Mouse (Mus musculus): Measurements from ENCODE around the gene Rnaseh2a. TPM values are rescaled to one million over a fixed set of nuclear protein-coding genes. Genes with fewer than 3 reads are reported as not detected.

Rnaseh2a gene
- polyA plus RNA-seq, 1 experiment from 2014 or later: 80.1 TPM

GRCm38 (mm10) chr8:84967532-84968304 lies 1.8 kb downstream of the Rnaseh2a start:
- H3K9ac ChIP-seq (ENCODE audit: low read length): no peak overlapping the region
- no peaks in the 10 kb centered on the region; the same call in 1 of the 2 replicates for H3K36me3 ChIP-seq (ENCODE audit: control insufficient read depth, insufficient read depth, low read length)
- H3K27me3 ChIP-seq (ENCODE audit: control insufficient read depth, insufficient read depth, low read length): no peaks in the 10 kb centered on the region
- peak overlapping the region; percentile 87; the same call in 1 of the 2 replicates for H3K4me2 ChIP-seq (replicated peaks; ENCODE audit: low read depth)
- DNase-seq (ENCODE audit: low spot score): no peak
- H3K27ac ChIP-seq (replicated peaks): peak overlapping the region; percentile 94
- 88% methylated on average over 13 of the region's 13 CpGs for WGBS
- TF ChIP-seq CTCF (IDR thresholded peaks at IDR 0.05; ENCODE audit: low read depth): no peak
- TF ChIP-seq EP300 (optimal IDR thresholded peaks at IDR 0.05): no peak
- H3K9me3 ChIP-seq (ENCODE audit: control insufficient read depth, low read length): no peaks in the 10 kb centered on the region
- H3K4me1 ChIP-seq (replicated peaks; ENCODE audit: control insufficient read depth, insufficient read depth): peaks cover 13% of the 10 kb centered on the region
- H3K4me3 ChIP-seq (ENCODE audit: low read depth, low read length): no peak overlapping the region
- no peak for ATAC-seq (ENCODE audit: low FRiP score, low TSS enrichment)

- Histone ChIP-seq H3K4me1 (replicated peaks; ENCODE audit: control insufficient read depth, insufficient read depth) (peaks cover 13% of the 10 kb centered on the region), H3K27ac (replicated peaks) (peak overlapping the region; percentile 76), H3K9me3 (ENCODE audit: control insufficient read depth, low read length) (no peaks in the 10 kb centered on the region), H3K27me3 (ENCODE audit: control insufficient read depth, insufficient read depth, low read length) (no peaks in the 10 kb centered on the region), H3K9ac (ENCODE audit: low read length) (no peak overlapping the region), H3K4me2 (replicated peaks; ENCODE audit: low read depth) (peak overlapping the region; percentile 91; the same call in 1 of the 2 replicates), H3K4me3 (ENCODE audit: low read depth, low read length) (no peak overlapping the region), H3K36me3 (ENCODE audit: control insufficient read depth, insufficient read depth, low read length) (peaks cover 2% of the 10 kb centered on the region)
- ATAC-seq (ENCODE audit: low FRiP score, low TSS enrichment) (peak; percentile 19; the same call in 1 of the 2 replicates), DNase-seq (ENCODE audit: low spot score) (no peak)
- 29% methylated on average over 3 of the region's 3 CpGs for WGBS
- TF ChIP-seq CTCF (IDR thresholded peaks at IDR 0.05; ENCODE audit: low read depth): no peak
- TF ChIP-seq EP300 (optimal IDR thresholded peaks at IDR 0.05): no peak
These were observed 3.0 kb downstream of the Rnaseh2a start for GRCm38 (mm10) chr8:84966603-84967002.

DNA sequence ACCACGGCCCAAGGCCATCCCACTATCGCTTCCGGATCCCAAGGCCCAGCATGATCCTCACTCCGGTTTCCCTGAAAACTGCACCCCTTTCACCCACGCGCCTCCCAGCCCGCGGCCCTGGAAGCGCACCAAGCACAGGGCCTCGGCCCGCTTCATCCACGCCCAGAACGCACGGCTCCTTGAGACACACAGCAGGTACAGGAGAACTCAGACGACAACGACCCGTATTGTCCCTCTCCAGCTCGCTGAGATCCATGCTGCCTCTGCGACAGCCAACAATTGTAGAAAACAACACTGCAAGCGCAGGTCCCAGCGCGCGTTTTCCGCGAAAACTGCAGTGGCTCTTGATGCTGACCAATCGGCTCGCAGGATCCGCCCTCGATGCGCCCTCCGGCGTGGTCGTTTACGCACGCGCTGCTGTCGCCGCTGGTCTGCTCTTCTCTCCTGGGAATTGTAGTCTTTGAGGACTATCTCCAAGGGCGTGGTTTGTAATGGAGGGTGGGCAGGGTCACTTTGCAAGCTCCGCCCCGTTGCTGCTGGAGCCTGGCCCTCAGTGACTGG lies 3.8 kb downstream of the Rnaseh2a start:
- Histone ChIP-seq H3K9ac (ENCODE audit: low read length) (peak overlapping the region; percentile 65), H3K9me3 (ENCODE audit: control insufficient read depth, low read length) (no peaks in the 10 kb centered on the region), H3K27ac (replicated peaks) (peak overlapping the region; percentile 76), H3K4me3 (ENCODE audit: low read depth, low read length) (peak overlapping the region; percentile 58), H3K36me3 (ENCODE audit: control insufficient read depth, insufficient read depth, low read length) (peaks cover 2% of the 10 kb centered on the region), H3K4me2 (replicated peaks; ENCODE audit: low read depth) (peak overlapping the region; percentile 91), H3K4me1 (replicated peaks; ENCODE audit: control insufficient read depth, insufficient read depth) (peaks cover 10% of the 10 kb centered on the region), H3K27me3 (ENCODE audit: control insufficient read depth, insufficient read depth, low read length) (no peaks in the 10 kb centered on the region)
- TF ChIP-seq CTCF (IDR thresholded peaks at IDR 0.05; ENCODE audit: low read depth): no peak
- no peak for TF ChIP-seq EP300 (optimal IDR thresholded peaks at IDR 0.05)
- DNase-seq (ENCODE audit: low spot score) (peak; percentile 96), ATAC-seq (ENCODE audit: low FRiP score, low TSS enrichment) (peak; percentile 92)
- WGBS: under 1% methylated on average over 41 of the region's 41 CpGs

DNA sequence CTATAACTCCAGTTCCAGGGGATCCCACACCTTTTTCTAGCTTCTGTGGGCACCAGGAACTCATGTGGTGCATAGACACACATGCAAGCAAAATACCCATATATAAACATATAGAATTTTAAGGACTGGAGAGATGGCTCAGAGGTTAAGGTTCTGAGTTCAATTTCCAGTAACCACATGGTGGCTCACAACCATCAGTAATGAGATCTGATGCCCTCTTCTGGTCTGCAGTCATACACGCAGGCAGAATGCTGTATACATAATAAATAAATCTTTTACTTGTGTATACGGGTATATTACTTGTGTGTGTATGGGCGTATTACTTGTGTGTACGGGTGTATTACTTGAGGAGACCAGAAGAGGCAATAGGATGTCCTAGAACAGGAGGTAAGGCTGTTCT lies 5.6 kb downstream of the Rnaseh2a start:
- Histone ChIP-seq H3K4me2 (replicated peaks; ENCODE audit: low read depth) (no peak overlapping the region), H3K9me3 (ENCODE audit: control insufficient read depth, low read length) (no peaks in the 10 kb centered on the region), H3K27ac (replicated peaks) (no peak overlapping the region), H3K4me1 (replicated peaks; ENCODE audit: control insufficient read depth, insufficient read depth) (peaks cover 5% of the 10 kb centered on the region; the same call in 1 of the 2 replicates), H3K36me3 (ENCODE audit: control insufficient read depth, insufficient read depth, low read length) (peaks cover 2% of the 10 kb centered on the region; the same call in 1 of the 2 replicates), H3K27me3 (ENCODE audit: control insufficient read depth, insufficient read depth, low read length) (no peaks in the 10 kb centered on the region), H3K9ac (ENCODE audit: low read length) (no peak overlapping the region), H3K4me3 (ENCODE audit: low read depth, low read length) (no peak overlapping the region)
- DNase-seq (ENCODE audit: low spot score) (no peak), ATAC-seq (ENCODE audit: low FRiP score, low TSS enrichment) (no peak)
- WGBS: 73% methylated on average over 4 of the region's 4 CpGs
- TF ChIP-seq CTCF (IDR thresholded peaks at IDR 0.05; ENCODE audit: low read depth) (peak; percentile 50), EP300 (optimal IDR thresholded peaks at IDR 0.05) (no peak)

- Histone ChIP-seq H3K36me3 (ENCODE audit: control insufficient read depth, insufficient read depth, low read length) (peaks cover 5% of the 10 kb centered on the region), H3K9me3 (ENCODE audit: control insufficient read depth, low read length) (no peaks in the 10 kb centered on the region), H3K9ac (ENCODE audit: low read length) (no peak overlapping the region), H3K4me1 (replicated peaks; ENCODE audit: control insufficient read depth, insufficient read depth) (no peaks in the 10 kb centered on the region), H3K4me3 (ENCODE audit: low read depth, low read length) (no peak overlapping the region), H3K27me3 (ENCODE audit: control insufficient read depth, insufficient read depth, low read length) (no peaks in the 10 kb centered on the region), H3K4me2 (replicated peaks; ENCODE audit: low read depth) (no peak overlapping the region), H3K27ac (replicated peaks) (no peak overlapping the region)
- WGBS: 92% methylated on average over 7 of the region's 7 CpGs
- ATAC-seq (ENCODE audit: low FRiP score, low TSS enrichment): no peak
- TF ChIP-seq EP300 (optimal IDR thresholded peaks at IDR 0.05): no peak
- TF ChIP-seq CTCF (IDR thresholded peaks at IDR 0.05; ENCODE audit: low read depth): no peak
- DNase-seq (ENCODE audit: low spot score): no peak
These were observed 9.8 kb downstream of the Rnaseh2a start for GRCm38 (mm10) chr8:84959811-84960210.

GRCm38 (mm10) chr8:84956768-84957167 lies 12.8 kb downstream of the Rnaseh2a start:
- no peak for ATAC-seq (ENCODE audit: low FRiP score, low TSS enrichment)
- DNase-seq (ENCODE audit: low spot score): peak; percentile 83
- H3K9ac ChIP-seq (ENCODE audit: low read length): no peak overlapping the region

More at GRCm38 (mm10) chr8:84956768-84957167, 12.8 kb downstream of the Rnaseh2a start:
- Histone ChIP-seq H3K4me2 (replicated peaks; ENCODE audit: low read depth) (no peak overlapping the region), H3K27ac (replicated peaks) (no peak overlapping the region), H3K27me3 (ENCODE audit: control insufficient read depth, insufficient read depth, low read length) (no peaks in the 10 kb centered on the region), H3K36me3 (ENCODE audit: control insufficient read depth, insufficient read depth, low read length) (peaks cover 3% of the 10 kb centered on the region), H3K9me3 (ENCODE audit: control insufficient read depth, low read length) (no peaks in the 10 kb centered on the region), H3K4me1 (replicated peaks; ENCODE audit: control insufficient read depth, insufficient read depth) (peaks cover 3% of the 10 kb centered on the region; the same call in 1 of the 2 replicates), H3K4me3 (ENCODE audit: low read depth, low read length) (no peak overlapping the region)
- TF ChIP-seq EP300 (optimal IDR thresholded peaks at IDR 0.05): no peak
- peak; percentile 91 for TF ChIP-seq CTCF (IDR thresholded peaks at IDR 0.05; ENCODE audit: low read depth)
- WGBS: 51% methylated on average over 2 of the region's 2 CpGs
